Mouse (Mus musculus): ENCODE data around the gene Arsb.

DNA sequence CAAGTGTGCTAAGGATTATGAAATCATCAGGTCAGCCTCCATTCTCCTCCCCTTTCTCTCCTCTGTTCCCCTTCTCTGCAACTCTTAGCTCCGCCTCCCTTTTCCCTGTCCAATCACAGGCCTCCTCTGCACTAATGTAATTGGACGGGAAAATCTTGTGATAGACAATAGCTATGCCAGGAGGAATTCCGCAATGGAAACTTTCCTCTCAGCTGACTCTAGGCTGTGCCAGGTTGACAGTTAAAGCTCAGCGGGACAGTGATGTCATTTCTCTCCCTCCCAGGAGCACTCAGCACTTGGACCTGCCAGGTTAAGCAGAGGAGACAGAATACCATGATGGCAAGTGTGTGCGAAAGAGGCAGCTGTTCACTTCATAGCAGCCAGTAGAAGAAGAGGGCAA is 95.2 kb downstream of the Arsb start:
- TF ChIP-seq CTCF (IDR thresholded peaks at IDR 0.05; ENCODE audit: borderline replicate concordance, insufficient read depth, low read length) = no peak
- TF ChIP-seq POLR2A (IDR thresholded peaks at IDR 0.05; ENCODE audit: low read depth, low read length) = no peak
